Mouse (Mus musculus) hindlimb bud, embryonic 11.5 days (tissue): Measurements from ENCODE around the gene Gm45837.
"Not testable (repeated sequence)": the region's sequence is repeated elsewhere in the genome, so short reads cannot be mapped to it uniquely, and the experiment has no call there.

Experiments
- DNase-seq: peaks from one replicate; pipeline ENCODE4 v3.0.0-alpha.2; 2012; ENCODE audit warnings: low read depth, low spot score; ENCODE audit errors: extremely low spot score

Gm45837 gene

DNA sequence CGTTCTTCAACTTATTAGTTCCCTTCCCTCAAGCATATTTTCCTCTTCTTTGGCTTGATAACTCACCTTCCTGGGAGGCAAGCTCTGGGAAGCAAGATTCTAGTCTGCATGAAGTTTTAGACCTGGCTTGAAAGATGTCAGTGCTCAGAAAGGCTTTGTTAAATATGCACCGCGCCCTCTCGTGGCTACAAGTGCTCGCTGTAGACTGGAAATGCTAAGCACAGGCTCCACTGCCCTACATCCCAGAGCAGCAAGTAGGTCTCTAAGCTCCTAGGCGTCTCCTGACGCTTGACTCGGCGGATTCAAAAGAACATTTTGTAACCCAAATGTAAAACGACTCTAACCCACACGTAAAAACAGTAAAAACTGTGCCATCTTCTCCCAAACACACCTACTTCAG is 130.4 kb downstream of the Gm45837 start:
- peak; percentile 61 for DNase-seq

DNA sequence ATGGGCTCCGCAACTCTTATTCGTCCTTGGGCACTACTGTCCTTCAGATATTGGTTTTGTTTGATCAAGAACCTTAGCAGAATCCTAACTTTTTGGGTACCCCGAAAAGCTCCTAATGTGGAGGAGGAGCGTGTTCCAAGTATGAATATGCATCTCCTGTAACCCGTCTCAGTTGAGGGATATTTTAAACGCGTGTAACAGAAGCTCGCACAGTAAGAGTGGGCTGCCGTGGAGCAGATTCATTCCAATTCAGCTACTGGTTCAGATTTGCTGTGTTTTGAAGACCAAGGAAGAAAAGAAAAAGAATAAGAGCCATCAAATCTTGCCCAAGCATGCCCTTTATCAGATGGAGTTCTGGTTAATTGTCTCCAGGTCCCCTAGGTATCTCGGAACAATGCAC is 131.0 kb downstream of the Gm45837 start:
- DNase-seq: no peak

DNA sequence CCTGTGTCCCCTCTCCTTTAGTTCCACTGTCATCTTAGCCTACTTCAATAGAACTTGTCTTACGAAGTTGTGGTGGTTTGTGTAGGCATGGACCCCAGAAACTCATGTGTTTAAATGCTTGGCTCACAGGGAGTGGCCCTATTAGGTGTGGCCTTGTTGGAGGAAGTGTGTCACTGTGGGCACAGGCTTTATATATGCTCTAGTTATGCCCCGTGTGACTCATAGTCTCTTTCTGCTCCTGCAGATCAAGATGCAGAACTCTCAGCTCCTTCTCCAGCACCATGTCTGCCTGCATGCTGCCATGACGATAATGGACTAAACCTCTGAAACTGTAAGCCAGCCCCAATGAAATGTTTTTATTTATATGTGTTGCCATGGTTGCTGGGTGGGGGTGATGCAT is 137.0 kb downstream of the Gm45837 start:
- no peak for DNase-seq

DNA sequence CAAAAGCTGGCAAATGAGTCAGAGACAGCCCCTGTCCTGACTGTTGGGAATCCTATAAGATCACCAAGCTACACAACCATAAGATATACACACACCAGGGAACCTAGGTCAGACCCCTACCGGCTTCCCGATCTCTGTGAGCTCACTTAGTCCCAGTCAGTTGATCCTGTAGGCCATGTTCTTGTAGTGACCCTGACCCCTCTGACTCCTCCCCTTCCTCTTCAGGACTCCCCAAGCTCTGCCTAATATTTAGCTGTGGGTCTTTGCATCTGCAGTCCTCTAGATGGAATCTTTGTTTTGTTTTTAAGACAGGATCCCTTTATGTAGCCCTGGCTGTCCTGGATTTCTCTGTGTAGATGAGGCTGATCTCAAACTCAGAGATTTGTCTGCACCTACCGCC is 138.6 kb downstream of the Gm45837 start:
- DNase-seq: no peak

DNA sequence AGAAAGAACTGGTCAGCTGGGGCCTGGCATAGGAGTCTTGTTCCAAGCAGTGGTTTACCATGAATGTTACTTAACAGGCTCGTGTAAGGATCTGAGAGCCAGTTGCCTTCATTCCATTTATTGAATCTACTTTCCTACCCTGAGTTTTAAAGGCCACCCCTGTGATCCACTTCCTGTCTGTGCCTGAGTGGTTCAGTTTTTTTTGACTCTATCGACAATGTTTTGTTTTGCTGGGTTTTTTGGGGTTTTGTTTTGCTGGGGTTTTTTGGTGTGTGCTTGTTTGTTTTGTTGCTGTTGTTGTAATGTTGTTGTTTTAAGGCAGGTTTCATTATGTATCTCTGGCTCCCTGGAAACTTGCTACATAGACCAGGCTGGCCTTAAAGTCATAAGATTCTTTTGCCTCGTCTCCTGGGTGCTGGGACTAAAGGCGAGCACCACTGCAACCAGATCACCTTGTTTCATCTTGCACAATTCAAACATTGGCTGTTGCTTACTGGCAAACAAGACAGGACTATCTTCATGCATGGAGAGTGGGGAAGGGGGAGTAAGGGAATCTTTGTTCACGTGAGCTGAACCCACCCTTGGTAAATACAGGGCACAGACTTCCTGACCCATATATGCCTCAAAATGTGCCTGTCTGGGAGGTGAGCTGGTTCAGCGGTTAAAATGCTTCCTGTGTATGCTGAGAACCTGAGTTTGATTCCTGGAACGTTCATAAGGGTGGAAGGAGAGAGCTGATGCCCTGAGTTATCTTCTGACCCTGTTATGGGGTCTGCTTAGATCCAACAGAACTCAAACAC is 140.2 kb downstream of the Gm45837 start:
- DNase-seq: no peak

- no peak for DNase-seq
These were observed 140.8 kb downstream of the Gm45837 start for GRCm38 (mm10) chr7:101551530-101551929.

DNA sequence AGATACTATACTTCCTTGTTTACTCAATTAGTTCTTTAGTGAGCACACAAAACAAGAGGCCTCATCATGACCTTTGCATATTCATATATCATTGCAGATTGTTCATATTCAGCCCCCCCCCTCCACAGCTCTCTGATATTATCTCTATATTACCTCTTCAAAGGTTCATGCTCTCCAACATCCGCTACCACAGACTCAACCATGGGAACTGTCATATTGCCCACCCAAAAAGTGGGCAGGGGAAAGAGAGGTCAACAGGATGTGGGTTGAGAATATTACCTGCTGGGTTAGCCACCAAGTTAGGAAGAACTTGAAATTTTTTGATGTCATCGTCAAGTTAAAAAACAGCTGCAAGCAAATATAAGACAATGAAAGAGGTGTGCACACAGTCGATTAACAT is 144.8 kb downstream of the Gm45837 start:
- DNase-seq: not testable (repeated sequence)

GRCm38 (mm10) chr7:101557391-101557790 is 146.7 kb downstream of the Gm45837 start:
- no peak for DNase-seq

DNA sequence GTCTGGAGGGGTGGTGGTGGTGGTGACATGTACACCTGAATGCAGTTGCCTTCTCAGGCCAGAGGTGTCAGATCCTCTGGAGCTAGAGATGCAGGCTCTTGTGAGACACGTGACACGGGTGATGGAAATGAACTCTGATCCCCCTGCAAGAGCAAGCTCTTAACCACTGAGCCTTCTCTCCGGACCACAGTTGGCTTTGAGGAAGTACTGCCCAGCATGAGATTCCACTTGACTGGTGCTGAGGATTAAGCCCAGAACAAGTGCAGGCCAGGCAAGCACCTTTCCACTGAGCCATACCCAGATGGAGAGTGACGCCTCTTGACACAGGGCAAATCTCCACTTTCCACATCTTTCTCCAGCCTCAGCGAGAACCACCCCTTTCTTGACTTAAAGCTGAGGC is 148.7 kb downstream of the Gm45837 start:
- not testable (repeated sequence) for DNase-seq
